Mouse (Mus musculus): ENCODE measurements at regions not wholly inside any gene's neighbourhood (a gene's known extent, or its start where the extent isn't known, plus 50 kb on each side); places are given as distances from the start of the nearest gene placed in this dataset.

GRCm38 (mm10) chr15:29356395-29356794, 816.0 kb upstream of the Ctnnd2 start:
- H3K4me3 ChIP-seq, result no peak overlapping the region
- H3K9ac ChIP-seq (replicated peaks), result no peak overlapping the region
- WGBS, result 83% methylated on average over 4 of the region's 4 CpGs
- no peaks in the 10 kb centered on the region for H3K9me3 ChIP-seq
- H3K4me2 ChIP-seq (replicated peaks), result no peak overlapping the region
- no peak overlapping the region for H3K27ac ChIP-seq (replicated peaks)
- no peaks in the 10 kb centered on the region for H3K27me3 ChIP-seq
- H3K36me3 ChIP-seq, result no peaks in the 10 kb centered on the region
- ATAC-seq (ENCODE audit: low FRiP score, low read depth), result no peak
- H3K4me1 ChIP-seq, result no peaks in the 10 kb centered on the region

GRCm38 (mm10) chr15:29399881-29400280, 772.5 kb upstream of the Ctnnd2 start:
- WGBS, result 90% methylated on average over 4 of the region's 4 CpGs
- Histone ChIP-seq H3K27me3 (no peaks in the 10 kb centered on the region), H3K4me2 (replicated peaks) (no peak overlapping the region), H3K4me1 (no peaks in the 10 kb centered on the region), H3K27ac (replicated peaks) (no peak overlapping the region), H3K9ac (replicated peaks) (no peak overlapping the region), H3K4me3 (no peak overlapping the region), H3K36me3 (no peaks in the 10 kb centered on the region), H3K9me3 (no peaks in the 10 kb centered on the region)
- ATAC-seq (ENCODE audit: low FRiP score, low read depth), result no peak

- Histone ChIP-seq H3K27ac (replicated peaks) (peak overlapping the region; percentile 50; the same call in 1 of the 2 replicates), H3K9ac (replicated peaks) (no peak overlapping the region), H3K27me3 (no peaks in the 10 kb centered on the region), H3K4me2 (replicated peaks) (no peak overlapping the region), H3K9me3 (no peaks in the 10 kb centered on the region), H3K4me3 (no peak overlapping the region), H3K36me3 (no peaks in the 10 kb centered on the region), H3K4me1 (peaks cover 13% of the 10 kb centered on the region; the same call in 1 of the 2 replicates)
- 10% methylated on average over 4 of the region's 4 CpGs for WGBS
- peak; percentile 73 for ATAC-seq (ENCODE audit: low FRiP score, low read depth)
Observed at GRCm38 (mm10) chr15:29433033-29433739, 739.2 kb upstream of the Ctnnd2 start.

- WGBS, result 40% methylated on average over 3 of the region's 3 CpGs
- Histone ChIP-seq H3K9me3 (no peaks in the 10 kb centered on the region), H3K27ac (replicated peaks) (no peak overlapping the region)
Observed at GRCm38 (mm10) chr15:29437699-29438326, 734.6 kb upstream of the Ctnnd2 start.

GRCm38 (mm10) chr15:29447876-29448275, 724.5 kb upstream of the Ctnnd2 start:
- no peaks in the 10 kb centered on the region for H3K27me3 ChIP-seq
- H3K4me1 ChIP-seq, result no peaks in the 10 kb centered on the region
- no peak overlapping the region for H3K4me2 ChIP-seq (replicated peaks)
- no peak overlapping the region for H3K9ac ChIP-seq (replicated peaks)
- WGBS, result 89% methylated on average over 2 of the region's 2 CpGs
- H3K27ac ChIP-seq (replicated peaks), result no peak overlapping the region
- ATAC-seq (ENCODE audit: low FRiP score, low read depth), result no peak
- H3K9me3 ChIP-seq, result no peaks in the 10 kb centered on the region
- H3K36me3 ChIP-seq, result no peaks in the 10 kb centered on the region
- H3K4me3 ChIP-seq, result no peak overlapping the region

More at GRCm38 (mm10) chr15:29437699-29438326, 734.6 kb upstream of the Ctnnd2 start:
- Histone ChIP-seq H3K36me3 (no peaks in the 10 kb centered on the region), H3K4me3 (no peak overlapping the region), H3K9ac (replicated peaks) (no peak overlapping the region), H3K27me3 (no peaks in the 10 kb centered on the region), H3K4me1 (peaks cover 13% of the 10 kb centered on the region; the same call in 1 of the 2 replicates), H3K4me2 (replicated peaks) (no peak overlapping the region)
- ATAC-seq (ENCODE audit: low FRiP score, low read depth), result peak; percentile 72

- no peak overlapping the region for H3K4me2 ChIP-seq (replicated peaks)
- no peak for ATAC-seq (ENCODE audit: low FRiP score, low read depth)
- H3K9me3 ChIP-seq, result no peaks in the 10 kb centered on the region
- H3K9ac ChIP-seq (replicated peaks), result no peak overlapping the region
- no peaks in the 10 kb centered on the region for H3K4me1 ChIP-seq
- H3K4me3 ChIP-seq, result no peak overlapping the region
- no peak overlapping the region for H3K27ac ChIP-seq (replicated peaks)
- no peaks in the 10 kb centered on the region for H3K27me3 ChIP-seq
- 88% methylated on average over 2 of the region's 2 CpGs for WGBS
- H3K36me3 ChIP-seq, result no peaks in the 10 kb centered on the region
Observed at GRCm38 (mm10) chr15:29485136-29485535, 687.3 kb upstream of the Ctnnd2 start.

- no peaks in the 10 kb centered on the region for H3K9me3 ChIP-seq
- no peaks in the 10 kb centered on the region for H3K27me3 ChIP-seq
- no peak overlapping the region for H3K9ac ChIP-seq (replicated peaks)
- H3K27ac ChIP-seq (replicated peaks), result no peak overlapping the region
- WGBS, result 46% methylated on average over 2 of the region's 2 CpGs
- no peaks in the 10 kb centered on the region for H3K4me1 ChIP-seq
- no peak overlapping the region for H3K4me3 ChIP-seq
- no peak overlapping the region for H3K4me2 ChIP-seq (replicated peaks)
- no peaks in the 10 kb centered on the region for H3K36me3 ChIP-seq
- ATAC-seq (ENCODE audit: low FRiP score, low read depth), result 0 out of 2 replicates have a peak, but pooled peaks have one; percentile 56
Observed at GRCm38 (mm10) chr15:29529974-29530373, 642.4 kb upstream of the Ctnnd2 start.

- Histone ChIP-seq H3K27me3 (no peaks in the 10 kb centered on the region), H3K9me3 (no peaks in the 10 kb centered on the region), H3K4me3 (no peak overlapping the region), H3K9ac (replicated peaks) (no peak overlapping the region), H3K4me2 (replicated peaks) (no peak overlapping the region), H3K4me1 (no peaks in the 10 kb centered on the region), H3K27ac (replicated peaks) (no peak overlapping the region), H3K36me3 (no peaks in the 10 kb centered on the region)
- no peak for ATAC-seq (ENCODE audit: low FRiP score, low read depth)
- 93% methylated on average over 1 of the region's 1 CpGs for WGBS
Observed at GRCm38 (mm10) chr15:29568411-29568810, 604.0 kb upstream of the Ctnnd2 start.

Measured in midbrain, embryonic 12.5 days (tissue).